Mouse (Mus musculus) embryonic facial prominence, embryonic 12.5 days (tissue): Measurements from ENCODE around the gene Tceanc. TPM values are rescaled to one million over a fixed set of nuclear protein-coding genes. Genes with fewer than 3 reads are reported as not detected.
"Not testable (repeated sequence)": the region's sequence is repeated elsewhere in the genome, so short reads cannot be mapped to it uniquely, and the experiment has no call there.

Experiments used
- ATAC-seq: fragments of 200-750 bp; cut with Nextera tagmentation; 2 replicates; pipeline ENCODE4 v1.8.0; 2017; ENCODE audit not compliant: insufficient number of reproducible peaks, insufficient read depth, low FRiP score, low TSS enrichment
- H3K27ac ChIP-seq: fragments of 300-500 bp; sonication (generic); 2 replicates; pipeline ENCODE4 v1.5.1; 2016; ENCODE audit warnings: mild to moderate bottlenecking
- H3K27me3 ChIP-seq: fragments of 300-500 bp; sonication (generic); 2 replicates; pipeline ENCODE4 v1.6.1; 2016; ENCODE audit warnings: mild to moderate bottlenecking, moderate library complexity
- H3K36me3 ChIP-seq: fragments of 300-500 bp; sonication (generic); 2 replicates; pipeline ENCODE4 v1.6.1; 2016; ENCODE audit warnings: mild to moderate bottlenecking
- H3K4me1 ChIP-seq: fragments of 300-500 bp; sonication (generic); 2 replicates; pipeline ENCODE4 v1.6.1; 2016
- H3K4me2 ChIP-seq: fragments of 300-500 bp; sonication (generic); replicated peaks from 2 replicates; pipeline ENCODE4 v1.6.1; 2016; ENCODE audit warnings: mild to moderate bottlenecking, moderate library complexity
- H3K4me3 ChIP-seq: fragments of 300-500 bp; sonication (generic); 2 replicates; pipeline ENCODE4 v1.5.1; 2016; ENCODE audit warnings: mild to moderate bottlenecking
- H3K9ac ChIP-seq: fragments of 300-500 bp; sonication (generic); 2 replicates; pipeline ENCODE4 v1.6.1; 2016; ENCODE audit warnings: mild to moderate bottlenecking, moderate library complexity
- H3K9me3 ChIP-seq: fragments of 300-500 bp; sonication (generic); 2 replicates; pipeline ENCODE4 v1.6.1; 2016; ENCODE audit warnings: mild to moderate bottlenecking, moderate library complexity
- WGBS: fragments of 180-500 bp; shearing (Covaris S2); methylation state at CpG from one replicate; pipeline ENCODE4 v1.1.7; 2016; 5-methylcytosine and 5-hydroxymethylcytosine counted together
- polyA plus RNA-seq: library from polyadenylated mRNA; unstranded; fragments of >200 nt; fragmentation: Nextera tagmentation; extraction: Ambion mirVana; gene quantifications from 2 replicates; pipeline ENCODE4 v1.2.1, GENCODE M21; 2016

Tceanc gene
- polyA plus RNA-seq, 1 experiment from 2014 or later = 11.8 TPM

DNA sequence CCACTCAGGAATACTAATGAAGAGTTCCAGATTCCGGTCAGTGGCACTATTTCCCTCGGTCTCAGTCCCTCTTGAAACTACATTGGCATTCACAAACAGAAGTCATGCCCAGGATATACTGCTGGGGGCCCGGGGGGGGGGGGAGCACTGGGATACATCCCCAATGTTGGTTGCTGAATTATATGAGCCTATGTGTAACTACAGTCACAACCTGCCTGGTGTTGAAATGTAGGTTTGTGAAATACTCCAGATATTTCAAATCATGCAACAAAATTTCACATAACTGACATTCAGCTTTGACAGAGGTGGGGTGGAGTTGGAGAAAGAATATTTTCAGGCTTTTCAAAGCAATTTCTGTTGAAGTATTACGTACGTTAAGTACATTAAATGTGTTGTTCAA lies 2.4 kb upstream of the Tceanc start:
- no peak overlapping the region for H3K27ac ChIP-seq
- H3K27me3 ChIP-seq = no peaks in the 10 kb centered on the region
- H3K9me3 ChIP-seq = no peaks in the 10 kb centered on the region
- no peak for ATAC-seq
- H3K36me3 ChIP-seq = no peaks in the 10 kb centered on the region
- H3K4me1 ChIP-seq = no peaks in the 10 kb centered on the region
- no peak overlapping the region for H3K4me2 ChIP-seq
- H3K4me3 ChIP-seq = no peak overlapping the region
- no peak overlapping the region for H3K9ac ChIP-seq
- 80% methylated on average over 5 of the region's 5 CpGs for WGBS

DNA sequence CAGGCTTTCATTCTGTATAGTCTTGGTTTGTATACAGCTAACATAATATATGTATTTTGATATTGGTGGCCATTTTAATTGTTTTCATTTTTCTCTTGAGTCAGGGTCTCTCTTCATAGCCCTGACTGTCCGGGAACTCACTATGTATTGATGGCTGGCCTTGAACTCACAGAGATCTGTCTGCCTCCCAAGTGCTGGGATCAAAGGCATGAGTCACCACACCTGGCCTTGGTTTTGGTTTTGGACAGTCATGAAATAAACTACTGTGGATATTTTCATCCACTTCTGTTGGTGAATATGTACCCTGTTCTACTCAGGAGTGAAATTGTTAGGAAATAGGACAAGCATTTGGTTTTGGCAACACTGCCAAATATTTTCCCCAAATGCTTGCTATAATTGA lies 1.7 kb downstream of the Tceanc start:
- WGBS = 91% methylated on average over 1 of the region's 1 CpGs
- no peak overlapping the region for H3K4me2 ChIP-seq
- no peak overlapping the region for H3K27ac ChIP-seq
- ATAC-seq = no peak
- no peak overlapping the region for H3K4me3 ChIP-seq
- no peak overlapping the region for H3K9ac ChIP-seq
- H3K36me3 ChIP-seq = no peaks in the 10 kb centered on the region
- no peaks in the 10 kb centered on the region for H3K4me1 ChIP-seq
- H3K27me3 ChIP-seq = no peaks in the 10 kb centered on the region
- no peaks in the 10 kb centered on the region for H3K9me3 ChIP-seq

DNA sequence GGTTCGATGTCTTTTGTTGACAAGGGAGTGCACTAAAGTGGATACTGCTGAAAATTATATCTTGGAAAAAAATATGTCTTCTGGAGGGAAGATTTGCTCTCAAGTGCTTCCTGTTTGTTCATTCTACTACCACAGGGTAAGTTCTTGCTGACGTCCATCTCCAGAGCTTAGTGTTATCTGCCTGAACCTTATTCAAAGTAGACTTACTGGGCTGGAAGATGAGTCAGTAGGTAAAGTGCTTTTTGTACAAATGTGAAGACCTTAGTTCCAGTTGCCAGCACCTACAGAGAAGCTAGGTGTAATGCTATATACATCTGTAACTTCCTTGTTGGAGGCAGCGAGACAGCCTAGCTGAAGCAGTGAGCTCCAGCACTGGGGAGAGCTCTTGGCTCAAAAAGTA lies 2.4 kb downstream of the Tceanc start:
- Histone ChIP-seq H3K27ac (no peak overlapping the region), H3K4me1 (no peaks in the 10 kb centered on the region), H3K27me3 (no peaks in the 10 kb centered on the region), H3K4me3 (no peak overlapping the region), H3K36me3 (no peaks in the 10 kb centered on the region), H3K4me2 (no peak overlapping the region), H3K9ac (no peak overlapping the region), H3K9me3 (no peaks in the 10 kb centered on the region)
- 80% methylated on average over 3 of the region's 3 CpGs for WGBS
- ATAC-seq = no peak

DNA sequence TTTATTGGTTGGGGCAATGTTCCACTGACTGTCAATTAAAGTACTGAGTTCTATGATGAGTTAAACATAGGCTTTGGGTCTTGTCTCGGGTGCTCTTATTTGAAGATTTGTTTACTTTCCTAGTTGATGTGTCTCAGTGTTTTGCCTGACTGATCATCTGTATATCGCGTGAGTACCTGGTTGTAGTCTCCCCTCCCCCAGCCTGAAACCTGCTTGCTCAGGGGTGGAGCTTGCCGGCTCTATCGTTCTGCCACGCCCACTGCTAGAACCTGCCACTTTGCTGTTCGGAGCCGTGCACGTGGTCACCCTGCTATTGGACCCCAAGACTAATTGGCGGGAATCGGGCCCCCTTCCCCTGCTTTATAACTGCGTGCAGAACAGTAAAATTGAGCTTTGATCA lies 4.3 kb downstream of the Tceanc start:
- H3K9ac ChIP-seq, H3K27me3 ChIP-seq, H3K27ac ChIP-seq, H3K4me3 ChIP-seq, H3K4me2 ChIP-seq, H3K9me3 ChIP-seq, ATAC-seq, H3K36me3 ChIP-seq, H3K4me1 ChIP-seq: not testable (repeated sequence)
- 19% methylated on average over 12 of the region's 12 CpGs for WGBS

DNA sequence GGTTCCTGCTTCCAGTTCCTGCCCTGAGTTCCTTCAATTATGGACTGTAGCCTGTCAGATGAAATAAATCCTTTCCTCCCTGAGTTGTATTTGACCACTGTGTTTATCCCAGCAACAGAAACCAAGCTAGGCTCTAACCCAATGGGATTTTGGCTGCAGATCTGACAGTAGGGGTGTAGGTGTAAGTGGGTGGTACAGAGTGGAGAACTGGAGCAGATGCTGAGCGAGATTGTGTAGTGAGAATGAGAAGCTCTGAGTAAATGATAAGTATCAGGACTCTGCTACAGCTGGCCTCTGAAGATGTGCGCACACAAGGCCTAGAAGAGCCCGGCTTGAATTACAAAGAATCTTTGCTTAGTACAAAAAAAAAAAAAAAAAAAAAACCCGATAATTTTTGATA lies 6.3 kb downstream of the Tceanc start:
- no peak for ATAC-seq
- WGBS = 85% methylated on average over 4 of the region's 4 CpGs
- H3K27me3 ChIP-seq = no peaks in the 10 kb centered on the region

DNA sequence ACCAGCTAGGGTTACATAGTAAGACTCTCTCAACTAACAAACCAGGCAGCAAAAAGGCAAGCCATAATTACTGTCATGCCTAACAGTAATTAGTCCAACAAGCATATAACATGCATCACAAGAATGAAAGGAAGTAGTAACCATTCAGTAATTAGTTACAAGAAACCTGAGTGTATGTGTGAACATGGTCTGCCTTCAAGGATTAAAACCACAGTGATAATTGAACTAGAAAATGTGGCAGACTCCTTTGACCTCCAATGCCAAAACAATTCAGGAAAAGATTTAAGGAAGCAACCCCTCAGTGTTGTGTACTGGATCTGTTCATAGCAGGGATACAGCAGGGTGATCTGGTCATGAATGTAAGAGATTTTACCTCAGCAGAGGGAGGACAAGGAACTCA lies 7.3 kb downstream of the Tceanc start:
- no peaks in the 10 kb centered on the region for H3K27me3 ChIP-seq
- H3K4me3 ChIP-seq = no peak overlapping the region
- ATAC-seq = no peak
- H3K27ac ChIP-seq = no peak overlapping the region
- H3K9me3 ChIP-seq = no peaks in the 10 kb centered on the region
- no peaks in the 10 kb centered on the region for H3K4me1 ChIP-seq
- H3K4me2 ChIP-seq = no peak overlapping the region
- H3K9ac ChIP-seq = no peak overlapping the region
- no peaks in the 10 kb centered on the region for H3K36me3 ChIP-seq

More for the DNA sequence above, 6.3 kb downstream of the Tceanc start:
- no peaks in the 10 kb centered on the region for H3K4me1 ChIP-seq
- no peaks in the 10 kb centered on the region for H3K36me3 ChIP-seq
- no peaks in the 10 kb centered on the region for H3K9me3 ChIP-seq
- no peak overlapping the region for H3K4me2 ChIP-seq
- no peak overlapping the region for H3K9ac ChIP-seq
- no peak overlapping the region for H3K27ac ChIP-seq
- no peak overlapping the region for H3K4me3 ChIP-seq

DNA sequence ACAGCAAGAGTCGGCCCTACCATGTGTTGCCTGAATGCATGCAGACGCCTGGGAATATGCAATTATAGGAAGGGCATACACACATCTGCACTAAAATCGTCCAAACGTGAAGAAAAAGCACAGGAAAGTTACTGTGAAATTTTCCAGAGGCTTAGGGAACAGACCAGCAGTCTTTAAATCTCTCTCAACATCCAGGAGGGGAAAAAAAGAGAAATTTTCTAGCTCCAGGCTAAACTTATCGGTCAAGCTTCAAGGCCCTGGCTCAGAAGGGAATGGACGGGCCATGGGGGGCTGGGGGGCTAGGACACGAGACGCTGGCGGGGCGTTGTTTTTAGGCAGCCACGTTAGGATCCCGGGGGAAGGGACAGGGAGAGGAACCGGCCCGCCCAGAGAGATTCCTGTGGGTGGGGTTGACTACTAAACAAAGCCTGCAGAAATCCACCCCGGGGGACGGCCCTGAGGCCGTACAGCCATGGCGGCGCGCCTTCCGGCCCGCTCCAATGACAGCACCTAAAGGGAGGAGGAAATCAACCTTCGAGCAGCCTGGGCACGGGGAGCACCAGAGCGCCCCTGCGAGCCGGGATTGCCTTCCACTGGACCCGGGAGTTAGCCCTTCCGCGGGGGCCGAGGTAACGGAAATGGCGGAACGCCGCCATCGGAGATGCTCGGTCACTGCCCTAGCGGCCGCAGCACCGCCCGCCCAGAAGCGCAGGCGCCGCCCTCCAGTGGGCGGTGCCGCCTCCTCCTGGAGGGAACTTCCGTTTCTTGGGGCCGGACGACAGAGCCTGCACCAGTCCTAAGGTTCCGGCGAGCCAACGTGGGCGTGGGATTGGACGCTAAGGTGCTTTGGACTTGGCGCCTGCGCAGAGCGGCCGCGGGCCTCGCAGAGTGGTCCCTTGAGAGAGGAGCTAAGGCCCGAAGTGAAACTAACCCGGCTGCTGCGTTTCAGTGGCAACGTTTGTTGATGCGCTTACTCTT lies 8.3 kb downstream of the Tceanc start:
- H3K27me3 ChIP-seq = no peaks in the 10 kb centered on the region
- H3K9ac ChIP-seq = peak overlapping the region; percentile 66
- no peaks in the 10 kb centered on the region for H3K36me3 ChIP-seq
- no peaks in the 10 kb centered on the region for H3K4me1 ChIP-seq
- peak overlapping the region; percentile 41 for H3K4me2 ChIP-seq
- H3K27ac ChIP-seq = peak overlapping the region; percentile 98
- peak overlapping the region; percentile 49 for H3K4me3 ChIP-seq
- ATAC-seq = peak; percentile 96
- WGBS = 19% methylated on average over 65 of the region's 65 CpGs
- no peaks in the 10 kb centered on the region for H3K9me3 ChIP-seq

DNA sequence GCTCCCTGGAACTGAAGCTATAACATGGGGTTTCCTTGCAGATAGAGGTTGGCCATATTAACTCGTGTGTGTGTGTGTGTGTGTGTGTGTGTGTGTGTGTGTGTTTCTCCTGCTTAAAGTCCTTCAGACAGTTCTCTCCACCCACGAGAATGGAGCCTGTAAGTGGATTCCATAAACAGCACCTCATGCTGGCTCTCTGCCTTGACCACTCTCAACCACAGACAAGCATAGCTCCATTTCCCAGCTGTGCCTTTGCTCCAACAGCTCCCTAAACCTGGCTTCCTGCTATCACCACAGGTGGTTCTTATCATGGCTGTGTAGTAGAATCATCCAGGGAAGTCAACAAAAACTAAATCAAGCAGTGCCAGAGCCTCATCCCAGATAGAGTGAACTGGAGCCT lies 13.9 kb downstream of the Tceanc start:
- no peaks in the 10 kb centered on the region for H3K9me3 ChIP-seq
- no peak for ATAC-seq
- H3K27ac ChIP-seq = no peak overlapping the region

DNA sequence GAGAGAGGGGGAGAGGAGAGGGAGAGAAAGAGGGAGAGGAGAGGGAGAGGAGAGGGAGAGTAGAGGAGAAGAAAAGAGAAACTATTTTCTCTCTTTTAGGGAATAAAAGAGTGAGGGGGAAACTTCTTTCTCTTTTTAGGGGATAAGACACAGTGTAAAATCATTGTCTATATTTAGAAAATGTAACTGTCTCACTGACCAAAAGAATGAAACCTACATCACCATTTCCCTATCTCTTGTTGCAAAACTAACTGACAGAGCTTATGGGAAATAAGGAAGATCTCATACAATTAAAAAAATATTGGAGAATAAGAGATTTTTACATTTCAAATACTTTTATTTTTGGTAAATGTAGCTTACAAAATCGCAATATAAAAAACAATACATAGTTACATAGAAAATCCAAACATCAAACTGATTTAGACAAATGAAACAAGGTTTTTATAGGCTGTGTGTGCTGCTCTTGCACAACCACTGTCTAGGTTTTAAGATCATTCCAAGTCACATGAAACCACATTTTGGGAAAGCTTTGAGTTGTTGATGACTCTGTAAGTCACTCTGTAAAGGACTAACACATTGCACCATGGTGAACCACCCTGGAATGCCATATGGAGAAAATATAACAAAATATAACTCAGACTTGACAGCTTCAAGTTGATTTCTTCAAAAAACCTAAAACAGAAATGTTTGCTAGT lies 18.7 kb downstream of the Tceanc start:
- Histone ChIP-seq H3K4me2 (no peak overlapping the region), H3K36me3 (no peaks in the 10 kb centered on the region), H3K9me3 (no peaks in the 10 kb centered on the region), H3K4me3 (no peak overlapping the region), H3K9ac (no peak overlapping the region), H3K4me1 (no peaks in the 10 kb centered on the region), H3K27ac (no peak overlapping the region), H3K27me3 (no peaks in the 10 kb centered on the region)
- 89% methylated on average over 1 of the region's 1 CpGs for WGBS
- no peak for ATAC-seq

More for the DNA sequence above, 13.9 kb downstream of the Tceanc start:
- H3K36me3 ChIP-seq = no peaks in the 10 kb centered on the region
- H3K4me1 ChIP-seq = no peaks in the 10 kb centered on the region
- no peak overlapping the region for H3K9ac ChIP-seq
- 74% methylated on average over 2 of the region's 2 CpGs for WGBS
- no peaks in the 10 kb centered on the region for H3K27me3 ChIP-seq
- no peak overlapping the region for H3K4me3 ChIP-seq
- H3K4me2 ChIP-seq = no peak overlapping the region

DNA sequence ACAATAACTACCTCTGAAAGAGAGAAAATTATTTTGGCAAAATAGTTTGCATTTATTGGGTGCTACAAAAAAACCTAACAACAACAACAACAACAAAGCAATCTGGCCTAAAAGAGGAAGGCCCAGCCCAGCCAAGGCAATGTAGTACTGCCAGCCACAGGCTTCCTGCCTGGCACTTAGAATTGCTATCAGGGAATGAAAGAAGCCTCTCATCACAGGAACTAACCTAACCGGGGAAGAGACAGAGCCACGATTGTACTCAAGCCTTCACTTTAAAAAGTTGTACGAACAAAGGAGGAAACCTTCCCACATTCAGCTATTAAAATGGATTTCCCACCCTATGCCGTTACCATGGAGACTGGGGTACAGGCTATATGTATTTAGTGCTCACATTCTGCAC lies 20.6 kb downstream of the Tceanc start:
- Histone ChIP-seq H3K9ac (no peak overlapping the region), H3K27ac (no peak overlapping the region), H3K4me1 (no peaks in the 10 kb centered on the region), H3K27me3 (no peaks in the 10 kb centered on the region), H3K9me3 (no peaks in the 10 kb centered on the region), H3K4me3 (no peak overlapping the region), H3K4me2 (no peak overlapping the region), H3K36me3 (no peaks in the 10 kb centered on the region)
- WGBS = 56% methylated on average over 4 of the region's 4 CpGs
- ATAC-seq = no peak

DNA sequence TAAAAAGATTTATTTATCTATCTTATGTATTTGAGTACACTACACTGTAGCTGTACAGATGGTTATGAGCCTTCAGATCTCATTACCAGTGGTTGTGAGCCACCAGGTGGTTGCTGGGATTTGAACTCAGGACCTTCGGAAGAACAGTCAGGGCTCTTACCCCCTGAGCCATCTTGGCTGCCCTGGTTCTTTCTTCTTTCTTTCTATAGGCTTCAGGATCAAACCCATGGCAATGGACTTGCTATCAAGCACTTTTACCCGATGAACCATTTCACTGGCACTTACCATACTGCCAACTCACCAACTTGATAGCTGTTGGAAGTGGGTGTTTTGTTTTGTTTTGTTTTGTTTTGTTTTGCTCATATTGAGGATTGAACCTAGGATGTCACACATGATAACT lies 23.3 kb downstream of the Tceanc start:
- WGBS = 96% methylated on average over 2 of the region's 2 CpGs
- no peak overlapping the region for H3K4me2 ChIP-seq
- H3K27me3 ChIP-seq = no peaks in the 10 kb centered on the region
- H3K27ac ChIP-seq = no peak overlapping the region
- no peak overlapping the region for H3K9ac ChIP-seq
- H3K4me1 ChIP-seq = no peaks in the 10 kb centered on the region
- no peaks in the 10 kb centered on the region for H3K9me3 ChIP-seq
- H3K36me3 ChIP-seq = no peaks in the 10 kb centered on the region
- no peak overlapping the region for H3K4me3 ChIP-seq
- ATAC-seq = no peak
